Mouse (Mus musculus) heart, adult 2 months (tissue): ENCODE data around the gene Cldn34b3. TPM values are rescaled to one million over a fixed set of nuclear protein-coding genes. Genes with fewer than 3 reads are reported as not detected.
"Not testable (repeated sequence)": the region's sequence is repeated elsewhere in the genome, so short reads cannot be mapped to it uniquely, and the experiment has no call there.

Source experiments
- DNase-seq, 2 experiments: peaks; one replicate each; pipeline ENCODE4 v3.0.0; 2021
- H3K27ac ChIP-seq: fragments of 200-600 bp; 2 replicates; pipeline ENCODE4 v1.8.1; 2022
- H3K27me3 ChIP-seq: fragments of 200-500 bp; 2 replicates; pipeline ENCODE4 v1.6.1; 2012; ENCODE audit warnings: mild to moderate bottlenecking, low read length, inconsistent platforms, mixed read lengths; ENCODE audit not compliant: control insufficient read depth, insufficient read depth
- H3K36me3 ChIP-seq: fragments of 200-500 bp; 2 replicates; pipeline ENCODE4 v1.6.1; 2012; ENCODE audit warnings: low read length, inconsistent platforms; ENCODE audit not compliant: control insufficient read depth, insufficient read depth
- H3K4me1 ChIP-seq: fragments of 200-500 bp; 2 replicates; pipeline ENCODE4 v1.6.1; 2011; ENCODE audit warnings: low read length; ENCODE audit not compliant: control insufficient read depth, insufficient read depth
- H3K4me3 ChIP-seq: fragments of 200-600 bp; 2 replicates; pipeline ENCODE4 v1.8.1; 2022
- H3K79me2 ChIP-seq: fragments of 200-500 bp; replicated peaks from 2 replicates; pipeline ENCODE4 v1.6.1; 2012; ENCODE audit warnings: mild to moderate bottlenecking, inconsistent platforms, low read length, moderate library complexity, mixed read lengths; ENCODE audit not compliant: control insufficient read depth, insufficient read depth
- H3K9ac ChIP-seq: fragments of 200-500 bp; 2 replicates; pipeline ENCODE4 v1.6.1; 2012; ENCODE audit warnings: low read depth, mild to moderate bottlenecking, control low read depth, inconsistent platforms, low read length, mixed read lengths
- WGBS: fragments of 180-500 bp; shearing (Covaris S2); methylation state at CpG from one replicate; pipeline ENCODE4 v1.1.7; 2018; 5-methylcytosine and 5-hydroxymethylcytosine counted together
- intact Hi-C: fragments of 180-260 bp; cut with DNase I; formaldehyde crosslinking; loops from one replicate; pipeline ENCODE4 v1.15.1; 2025
- long read RNA-seq: library from polyadenylated mRNA; stranded (forward); transcript quantifications from one replicate; pipeline ENCODE4 v2.0.0, GENCODE M21; 2021
- polyA plus RNA-seq: library from polyadenylated mRNA; depleted of rRNA; stranded (reverse); fragments of >200 nt; gene quantifications from 2 replicates; pipeline ENCODE4 v1.2.3, GENCODE M21; 2012; rRNA removed
- total RNA-seq, 2 experiments: library from RNA; stranded (reverse); gene quantifications; 2 replicates each; pipeline ENCODE4 v1.2.3; 2021

The Cldn34b3 gene
- total RNA-seq, result not detected
- polyA plus RNA-seq, result not detected in 2 replicates
- long read RNA-seq, result 0 reads

DNA sequence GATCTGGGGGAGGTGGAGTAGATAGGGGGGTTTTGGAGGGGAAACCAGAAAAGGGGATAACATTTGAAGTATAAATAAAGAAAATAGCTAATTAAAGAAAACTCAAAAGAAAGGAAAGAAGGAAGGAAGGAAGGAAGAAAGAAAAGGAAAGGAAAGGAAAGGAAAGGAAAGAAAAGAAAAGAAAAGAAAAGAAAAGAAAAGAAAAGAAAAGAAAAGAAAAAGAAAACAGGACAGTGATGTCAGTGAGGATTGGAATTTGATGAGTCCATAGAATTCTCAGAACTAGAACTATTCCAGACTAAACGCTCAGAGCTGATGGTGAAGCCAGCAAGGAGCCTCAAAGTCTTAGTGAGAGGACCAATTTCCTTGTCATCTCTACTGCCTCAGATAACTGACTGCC, at the start of gene Cldn34b3:
Gene Cldn34b3 (plus strand): TSS at position 301 of the 400 bp plus-strand sequence.
- WGBS, result 81% methylated on average over 1 of the region's 1 CpGs
- H3K9ac ChIP-seq, H3K79me2 ChIP-seq: not testable (repeated sequence)

More for the DNA sequence above, at the start of gene Cldn34b3:
- intact Hi-C loops, H3K4me3 ChIP-seq, H3K36me3 ChIP-seq, H3K4me1 ChIP-seq, DNase-seq, H3K27me3 ChIP-seq, H3K27ac ChIP-seq: not testable (repeated sequence)

Other genes starting within 250 kb of the Cldn34b3 start
- not detected for gene Cldn34b4, start 129.0 kb downstream of the Cldn34b3 start, total RNA-seq
- not detected in 2 replicates for gene Cldn34b4, start 129.0 kb downstream of the Cldn34b3 start, polyA plus RNA-seq